Mouse (Mus musculus) embryo, embryonic 9.5 days (tissue): ENCODE data around the gene Nbeal2.

ENCODE experiments used
- DNase-seq: peaks from one replicate; pipeline ENCODE4 v3.0.0-alpha.2; 2017; ENCODE audit errors: extremely low spot score

The Nbeal2 gene

DNA sequence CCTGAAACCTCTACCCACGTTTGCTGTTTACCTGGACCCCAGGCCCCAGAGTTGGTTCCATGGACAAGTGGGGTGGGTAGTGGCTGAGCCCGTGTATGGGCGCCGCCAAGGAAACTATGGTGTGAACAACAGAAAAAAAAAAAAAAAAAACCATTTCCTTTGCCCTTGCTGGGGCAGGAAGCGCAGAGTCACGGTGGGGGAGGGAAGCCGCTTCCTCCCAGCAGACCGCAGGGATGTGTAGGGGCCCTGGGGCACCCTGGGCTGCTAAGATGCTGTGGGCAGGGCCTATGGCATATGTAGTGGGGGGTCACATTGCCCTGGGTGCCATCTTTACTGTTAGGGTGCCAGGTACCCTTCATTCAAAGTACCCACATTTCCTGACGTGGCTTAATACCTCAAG is 8.7 kb downstream of the Nbeal2 start:
- DNase-seq = no peak

DNA sequence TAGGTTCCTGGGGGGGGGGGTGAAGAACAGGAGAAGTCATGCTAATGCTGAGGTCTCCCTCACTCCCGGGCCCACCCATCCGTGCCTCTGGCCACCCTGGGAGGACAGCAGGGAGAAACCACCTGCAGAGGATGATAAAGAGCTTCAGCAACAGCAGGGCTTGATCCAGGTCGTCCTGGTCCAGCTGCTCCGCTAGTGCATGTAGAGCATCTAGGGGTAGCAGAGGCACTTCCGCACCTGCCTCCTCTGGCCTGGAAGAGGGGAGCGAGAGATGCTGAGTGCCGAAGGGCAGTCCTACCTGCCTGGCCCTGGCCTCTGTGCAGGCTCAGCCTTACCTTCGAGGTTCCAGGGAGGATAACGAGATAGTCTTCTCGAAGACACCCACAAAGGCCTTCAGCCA is 9.7 kb downstream of the Nbeal2 start:
- DNase-seq = no peak

DNA sequence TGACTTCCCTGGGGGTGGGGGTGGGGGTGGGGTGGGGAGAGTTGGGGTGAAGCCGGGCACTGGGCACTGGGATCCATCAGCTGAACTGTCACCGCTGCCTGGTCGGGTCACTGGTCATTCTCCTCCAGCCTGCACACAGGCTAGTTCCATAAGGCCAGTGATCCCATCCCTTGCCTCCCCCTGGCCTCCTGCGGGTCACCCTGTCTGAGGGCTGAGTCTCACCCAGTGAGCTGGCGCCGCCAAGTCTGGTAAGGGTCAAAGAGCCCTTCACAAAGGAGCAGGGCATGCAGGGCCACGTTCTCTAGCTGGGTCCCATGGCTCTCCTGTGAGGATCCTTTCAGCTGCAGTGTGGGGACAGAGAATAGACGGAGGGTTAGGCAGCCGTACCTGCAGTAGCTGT is 10.2 kb downstream of the Nbeal2 start:
- no peak for DNase-seq

DNA sequence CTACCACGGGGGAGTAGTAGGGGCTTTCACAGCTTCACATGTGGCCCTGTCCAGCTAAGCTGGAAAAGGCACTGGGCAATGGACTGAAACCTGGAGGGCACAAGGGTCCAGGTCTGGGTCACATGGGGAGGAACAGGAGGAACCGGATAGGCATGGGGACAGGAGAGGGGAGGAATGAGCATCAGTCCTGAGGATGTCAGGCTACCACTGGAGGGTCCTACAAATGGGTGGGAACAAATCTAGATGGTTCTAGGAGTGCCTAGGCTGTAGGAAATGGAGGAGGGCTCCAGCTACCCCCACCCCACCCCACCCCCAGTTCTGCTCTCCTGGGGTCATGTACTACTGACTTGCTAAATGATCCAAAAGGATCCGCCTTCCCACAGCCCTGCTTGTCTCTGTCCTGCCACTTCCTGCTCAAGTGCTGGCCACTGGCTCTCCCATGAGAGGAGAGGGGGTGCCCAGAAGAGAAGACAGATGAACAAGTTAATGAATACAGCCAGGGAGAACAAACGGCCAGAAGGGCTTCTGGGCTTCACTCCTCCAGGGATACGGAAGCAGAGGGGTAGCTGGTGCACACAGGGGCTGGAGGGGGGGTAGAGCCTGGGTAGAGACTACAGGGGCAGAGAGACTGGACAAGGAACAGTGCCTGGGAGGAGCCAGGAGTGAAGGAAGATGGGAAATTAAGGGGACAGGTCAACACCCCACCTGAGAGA is 11.0 kb downstream of the Nbeal2 start:
- DNase-seq = no peak

DNA sequence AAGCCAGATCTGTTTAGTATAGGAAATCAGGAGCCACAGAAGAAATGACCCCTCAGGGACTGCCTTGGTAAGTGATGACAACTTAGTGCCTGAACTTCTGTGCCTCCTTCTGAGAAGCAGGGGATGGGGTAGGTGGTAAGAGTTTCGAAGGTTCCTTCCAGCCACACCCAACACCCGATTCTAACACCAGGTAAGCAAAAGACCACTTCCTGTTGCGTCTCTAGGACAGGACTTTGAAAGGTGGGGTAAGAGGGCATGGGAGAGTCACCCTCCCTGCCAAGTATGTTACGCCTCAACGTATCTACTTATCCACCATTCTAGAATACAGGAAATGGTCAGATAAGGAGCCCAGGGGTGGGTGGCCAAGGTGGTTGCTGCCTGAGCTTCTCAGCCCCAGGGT is 13.0 kb downstream of the Nbeal2 start:
- no peak for DNase-seq

DNA sequence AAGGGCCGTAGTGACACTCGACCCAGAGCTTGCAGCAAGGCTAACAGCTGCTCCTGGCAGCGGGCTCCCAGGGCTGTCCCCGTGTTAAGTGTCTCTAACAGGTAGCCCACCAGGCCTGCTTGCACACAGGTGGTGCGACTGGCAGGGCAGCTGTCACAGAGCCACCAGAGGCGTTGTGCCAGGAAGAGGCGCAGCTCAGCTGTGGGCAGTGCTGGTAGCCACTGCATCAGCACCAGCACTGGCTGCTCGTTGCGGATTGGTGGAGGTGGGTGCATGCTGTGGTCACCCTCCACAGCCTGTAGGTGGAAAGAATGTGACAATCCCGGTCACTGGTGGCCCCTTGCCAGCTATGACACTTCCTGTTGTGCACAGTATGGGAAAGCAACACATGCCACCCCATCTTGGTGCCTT is 15.3 kb downstream of the Nbeal2 start:
- DNase-seq = no peak

DNA sequence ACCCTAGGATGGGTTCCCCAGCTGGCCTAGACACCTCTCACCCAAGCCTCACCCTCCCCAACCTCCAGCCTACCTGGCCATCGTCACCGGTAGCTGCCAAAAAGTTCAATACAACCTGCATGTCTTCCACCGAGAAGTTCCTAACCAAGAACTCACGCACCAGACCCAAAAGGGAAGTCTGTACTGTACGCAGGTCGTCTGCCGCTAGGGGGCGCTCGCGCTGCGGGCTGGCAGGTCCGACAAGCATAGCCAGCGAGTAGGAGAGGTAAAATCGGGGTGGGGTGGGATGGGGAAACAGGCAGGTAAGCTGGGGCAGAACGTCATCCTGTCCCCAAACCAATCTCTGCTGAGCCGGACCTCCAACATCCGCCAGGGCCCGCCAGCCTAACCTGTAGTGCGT is 18.7 kb downstream of the Nbeal2 start:
- peak; percentile 84 for DNase-seq

DNA sequence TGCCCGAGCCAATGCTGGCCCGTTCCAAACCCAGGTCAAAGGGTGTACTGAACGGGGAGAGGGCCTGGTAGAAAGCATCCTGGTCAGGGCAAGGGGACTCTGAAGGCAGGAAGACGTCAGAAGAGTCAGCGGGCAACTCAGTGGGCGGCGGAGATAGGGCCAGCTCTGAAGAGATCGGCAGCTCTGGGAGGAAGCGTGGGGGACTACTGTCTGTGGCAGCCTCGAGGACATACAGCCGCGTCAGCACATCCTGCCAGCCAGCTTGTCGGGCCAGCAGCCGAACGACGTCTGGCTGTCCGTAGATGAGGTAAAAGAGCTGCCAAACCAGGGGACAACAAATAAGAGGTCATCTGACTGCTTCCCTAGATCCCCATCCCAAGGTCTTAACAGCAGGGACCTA is 20.1 kb downstream of the Nbeal2 start:
- no peak for DNase-seq

DNA sequence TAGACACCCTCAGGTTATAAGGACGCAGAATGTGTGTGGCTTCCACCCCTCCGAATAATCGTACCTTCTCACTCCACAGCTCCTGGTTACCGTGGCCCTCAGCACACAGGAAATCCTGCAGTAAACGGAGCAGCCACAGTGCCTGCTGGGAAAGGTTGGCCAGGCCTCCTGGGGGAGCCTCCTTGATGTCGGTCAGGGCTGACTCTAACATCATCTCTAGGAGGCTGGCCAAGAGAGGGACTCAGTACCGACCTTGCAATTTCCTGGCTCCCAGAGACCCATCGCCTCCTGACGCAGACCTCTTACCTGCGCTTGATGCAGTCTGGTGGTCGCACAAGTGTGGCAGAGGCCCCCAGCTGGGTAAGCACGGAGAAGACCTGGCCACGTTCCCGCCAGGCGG is 21.3 kb downstream of the Nbeal2 start:
- DNase-seq = no peak

DNA sequence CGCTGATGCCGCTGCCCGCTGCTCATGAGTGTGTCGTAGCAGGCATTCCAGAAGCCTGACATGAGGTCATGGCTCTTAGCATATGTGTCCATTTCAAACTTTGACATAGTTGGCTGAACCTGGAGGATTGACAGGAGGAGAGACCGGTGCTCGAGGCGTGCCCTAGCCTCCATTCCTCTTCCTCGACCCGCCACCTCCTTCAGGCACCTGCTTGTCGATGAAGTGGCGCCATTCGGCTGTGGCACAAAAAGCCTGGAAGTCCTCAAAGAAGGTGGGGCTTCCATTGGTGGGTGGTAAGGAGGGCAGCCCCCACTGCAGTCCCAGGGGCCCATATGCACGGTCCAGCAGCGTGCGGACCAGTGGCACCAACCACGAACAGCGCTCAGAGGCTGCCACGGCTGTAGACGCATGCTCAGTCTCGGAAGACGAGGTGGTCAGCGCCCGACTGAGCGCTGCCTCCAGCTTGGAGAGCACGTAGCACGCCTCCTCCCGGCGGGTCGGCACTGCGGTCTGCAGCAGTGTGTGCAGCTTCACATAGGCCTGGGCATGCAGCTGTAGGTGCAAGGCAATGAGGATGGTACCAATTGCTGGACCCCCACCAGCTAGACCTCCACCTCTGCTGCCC is 22.2 kb downstream of the Nbeal2 start:
- peak; percentile 54 for DNase-seq

DNA sequence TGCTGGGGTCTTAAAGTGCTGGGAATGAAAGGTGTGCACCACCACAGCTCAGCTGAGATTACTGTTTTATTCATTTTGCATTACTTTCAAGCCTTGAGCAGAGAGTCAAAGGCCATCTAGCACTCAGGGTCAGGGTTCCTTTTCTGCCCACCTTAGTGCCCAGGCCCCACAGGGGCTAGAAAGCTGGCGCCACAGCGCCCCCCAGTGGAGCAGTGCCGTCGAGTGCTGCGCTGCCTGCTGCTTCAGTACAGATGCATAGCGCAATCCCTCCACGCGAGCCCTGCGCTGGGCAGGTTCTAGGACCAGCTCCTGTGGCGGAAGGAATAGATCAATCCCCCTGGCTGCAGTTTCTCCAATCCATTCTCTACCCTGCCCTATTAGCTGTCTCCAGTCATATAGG is 22.8 kb downstream of the Nbeal2 start:
- DNase-seq = peak; percentile 78

DNA sequence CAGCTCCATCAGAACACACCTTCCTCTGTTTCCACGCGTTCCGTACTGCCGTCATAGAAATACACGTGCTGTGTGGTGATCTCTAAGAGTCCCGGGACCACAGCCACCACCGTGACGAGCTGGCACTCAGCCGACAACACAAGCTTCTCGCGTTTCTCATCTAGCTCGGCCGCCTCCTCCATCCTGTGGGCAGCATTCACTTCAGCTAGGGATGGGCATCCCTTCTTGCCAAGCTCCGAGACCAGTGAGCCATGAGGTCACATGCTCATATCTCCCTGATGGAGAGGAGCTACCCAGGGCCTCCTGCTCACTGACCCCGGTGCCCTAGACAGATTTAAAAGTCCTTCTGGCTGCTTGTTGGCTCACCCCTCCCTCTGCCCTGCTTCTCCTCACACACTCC is 23.8 kb downstream of the Nbeal2 start:
- DNase-seq = no peak

DNA sequence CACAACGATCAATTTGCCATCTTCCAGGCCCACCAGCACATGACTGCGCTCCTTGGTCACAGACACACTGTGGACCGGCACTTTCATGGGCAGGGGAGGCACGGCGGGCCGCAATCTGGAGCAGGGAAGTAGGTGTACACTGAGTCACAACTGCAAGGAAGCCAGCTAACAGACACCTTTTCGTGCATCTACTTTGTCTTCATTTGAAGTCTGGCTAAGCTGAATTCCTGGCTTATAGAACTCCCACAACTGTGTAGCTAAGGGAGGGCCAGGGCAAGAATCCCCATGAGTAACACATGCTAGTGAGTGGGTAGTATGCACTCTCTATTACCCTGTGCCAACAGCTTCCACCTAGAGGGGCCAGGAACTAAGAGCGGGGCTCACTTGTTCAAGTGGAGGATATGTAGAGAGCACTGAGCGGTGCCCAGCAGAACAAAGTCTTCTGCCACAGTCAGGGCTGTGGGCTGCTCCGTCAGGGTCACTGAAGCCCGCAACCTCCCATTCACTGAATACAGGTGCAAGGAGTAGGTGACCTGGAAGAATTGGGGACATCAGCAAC is 28.5 kb downstream of the Nbeal2 start:
- no peak for DNase-seq

DNA sequence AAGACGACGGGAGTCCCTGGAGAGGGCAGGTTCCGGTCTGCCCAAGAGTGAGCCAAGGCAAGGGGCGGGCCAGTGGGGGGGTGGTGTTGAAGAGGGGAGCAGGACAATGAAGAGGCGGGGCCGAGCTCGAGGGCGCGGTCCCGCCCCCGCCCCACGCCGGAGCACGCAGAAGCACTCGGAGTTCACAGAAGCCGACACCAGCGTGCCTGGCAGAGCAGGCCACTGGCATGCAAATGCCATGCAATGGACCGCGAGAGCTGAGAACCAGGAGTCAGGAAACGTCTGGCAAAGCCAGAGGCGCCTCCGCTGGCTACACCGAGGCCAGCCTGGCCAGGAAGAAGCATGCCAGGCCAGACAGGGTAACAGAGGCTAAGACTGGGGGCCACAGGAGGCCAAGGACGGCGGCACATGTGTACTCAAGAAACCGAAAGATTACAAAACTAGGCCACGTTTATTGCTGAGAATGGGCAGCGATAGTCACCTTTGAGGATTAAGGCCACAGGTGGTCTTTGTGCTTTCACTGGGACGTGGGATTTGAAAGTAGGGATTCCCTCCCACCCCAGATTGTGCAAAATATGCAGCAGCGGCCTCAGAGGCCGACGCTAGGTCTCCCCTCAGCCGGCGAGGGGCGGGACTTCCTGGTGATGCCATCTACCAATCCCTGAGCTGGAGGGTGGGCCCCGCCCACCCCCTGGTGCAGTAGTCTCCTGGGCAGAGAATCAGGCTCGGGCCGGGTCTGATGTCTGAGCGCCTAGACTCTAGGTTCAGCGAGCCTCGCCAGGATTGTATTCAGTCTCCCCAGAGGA is 29.4 kb downstream of the Nbeal2 start, which contains the start of gene Nradd:
TSS of gene Nradd (minus strand) at position 92 of the 806 bp plus-strand sequence.
- peak; percentile 89 for DNase-seq

DNA sequence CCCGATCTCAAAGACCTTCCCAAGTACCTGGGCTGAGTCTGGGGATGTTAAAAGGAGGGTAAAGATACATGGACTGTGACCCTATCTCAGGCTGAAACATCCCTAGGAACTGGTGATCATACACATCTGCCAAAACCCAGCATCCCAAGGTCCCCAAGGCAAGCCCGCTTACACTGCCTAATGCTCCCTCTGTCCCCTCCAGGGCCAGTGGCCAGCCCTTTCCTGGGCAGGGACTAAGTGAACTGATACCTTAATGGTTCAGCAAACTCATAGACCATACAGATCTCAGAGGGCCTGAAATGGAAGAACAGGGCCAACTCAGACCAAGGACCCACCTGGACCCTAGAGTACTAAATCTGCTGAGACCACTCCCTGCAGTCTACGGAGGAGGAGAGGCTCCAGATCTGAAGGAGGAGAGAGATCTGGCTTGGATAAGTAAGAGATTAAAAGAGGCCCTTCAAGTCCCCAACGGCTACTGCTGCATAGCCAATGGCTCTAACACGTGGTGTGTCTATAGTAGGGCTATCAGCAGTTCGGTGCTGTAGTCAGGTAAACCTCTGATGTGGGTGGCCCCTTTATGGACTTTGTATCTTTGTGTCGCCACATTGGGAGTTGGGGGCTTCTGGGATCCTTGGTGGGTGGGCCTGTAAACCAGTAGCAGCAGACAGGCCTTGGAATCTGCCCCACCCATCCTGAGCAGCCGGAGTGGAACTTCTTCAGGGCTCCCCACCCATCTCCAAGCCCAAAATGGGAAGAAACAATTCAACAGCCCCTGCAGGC is 30.4 kb downstream of the Nbeal2 start:
- peak; percentile 32 for DNase-seq

DNA sequence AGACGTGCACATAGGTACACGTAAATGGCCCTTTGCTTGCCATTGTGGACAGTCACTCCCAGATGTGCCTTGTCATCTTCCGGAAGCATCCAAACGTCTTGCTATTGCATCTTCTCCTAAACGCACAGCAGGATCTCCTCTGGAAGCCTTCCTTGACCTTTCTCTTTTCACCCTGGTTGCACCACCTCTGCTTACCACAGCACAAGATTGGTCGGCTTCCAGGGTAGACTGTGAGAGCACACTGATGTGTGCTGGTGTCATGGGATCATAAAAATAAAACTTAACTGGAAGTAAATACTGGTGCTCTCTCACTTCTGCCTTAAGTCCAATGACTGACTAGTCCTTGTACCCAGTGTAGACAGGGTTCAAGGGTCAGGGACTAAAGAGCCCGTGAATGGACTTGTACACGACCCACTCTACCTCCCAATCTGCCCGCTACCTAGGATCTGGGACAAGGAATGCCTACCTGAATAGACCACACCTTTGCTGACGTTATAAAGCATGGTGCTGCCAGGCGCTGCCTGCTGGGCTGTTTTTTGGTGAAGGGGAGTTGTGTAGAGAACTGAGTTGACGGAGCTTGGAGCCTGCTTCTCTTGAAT is 31.2 kb downstream of the Nbeal2 start:
- DNase-seq = no peak

DNA sequence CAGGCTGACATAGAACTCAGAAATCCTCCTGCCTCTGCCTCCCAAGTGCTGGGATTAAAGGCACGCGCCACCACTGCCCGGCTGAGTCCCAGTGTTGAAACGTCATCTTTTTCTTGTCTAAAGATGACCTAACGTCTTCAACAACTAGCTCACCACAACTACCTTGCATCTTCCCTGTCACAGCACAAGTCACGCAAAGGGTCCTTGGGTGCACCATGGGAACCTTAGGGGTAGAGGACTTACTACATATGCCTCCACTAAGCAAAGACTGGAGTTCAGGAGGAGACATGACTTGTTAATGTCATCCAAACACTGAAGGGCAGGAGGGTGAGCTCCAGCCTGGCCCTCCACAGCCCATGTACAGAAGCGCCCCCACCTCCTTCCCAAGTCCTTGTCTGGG is 33.3 kb downstream of the Nbeal2 start:
- no peak for DNase-seq

DNA sequence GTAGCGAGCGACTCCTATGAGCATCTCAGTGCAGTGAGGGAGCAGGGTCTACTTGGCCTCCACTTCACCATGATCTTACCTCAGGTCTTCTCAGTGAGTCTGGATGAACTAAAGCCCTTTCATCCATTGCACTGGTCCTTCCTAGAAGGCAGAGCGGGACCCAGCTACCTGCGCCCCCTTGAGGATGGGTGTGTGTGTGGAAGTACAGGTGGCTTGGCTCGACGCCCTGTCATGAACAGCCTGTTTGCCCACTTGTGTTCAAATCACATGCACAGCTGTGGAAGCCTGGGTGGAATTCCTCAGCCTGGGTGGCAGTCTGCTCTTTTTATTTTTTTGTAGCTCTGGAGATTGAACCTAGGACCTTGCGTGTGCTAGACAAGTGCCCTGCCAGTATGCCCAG is 33.8 kb downstream of the Nbeal2 start:
- DNase-seq = no peak

DNA sequence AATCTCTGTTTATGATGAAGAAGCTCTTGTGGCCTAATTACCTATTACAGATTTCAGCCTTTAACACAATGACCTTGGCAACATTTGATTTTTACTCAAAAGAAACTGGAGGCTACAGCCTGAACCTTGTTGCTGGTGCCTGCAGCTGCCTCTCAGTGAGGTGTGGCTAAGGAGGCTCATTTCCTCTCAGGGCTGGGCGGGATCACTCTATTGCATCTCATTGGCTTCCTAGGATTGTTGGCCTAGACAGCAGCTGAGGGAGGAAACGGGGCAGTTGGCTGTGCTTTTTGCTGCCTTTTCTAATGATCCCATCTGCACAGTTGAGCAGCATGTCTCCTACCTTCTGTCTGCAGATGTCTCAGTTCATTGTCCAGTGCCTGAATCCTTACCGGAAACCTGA is 36.9 kb downstream of the Nbeal2 start:
- no peak for DNase-seq

DNA sequence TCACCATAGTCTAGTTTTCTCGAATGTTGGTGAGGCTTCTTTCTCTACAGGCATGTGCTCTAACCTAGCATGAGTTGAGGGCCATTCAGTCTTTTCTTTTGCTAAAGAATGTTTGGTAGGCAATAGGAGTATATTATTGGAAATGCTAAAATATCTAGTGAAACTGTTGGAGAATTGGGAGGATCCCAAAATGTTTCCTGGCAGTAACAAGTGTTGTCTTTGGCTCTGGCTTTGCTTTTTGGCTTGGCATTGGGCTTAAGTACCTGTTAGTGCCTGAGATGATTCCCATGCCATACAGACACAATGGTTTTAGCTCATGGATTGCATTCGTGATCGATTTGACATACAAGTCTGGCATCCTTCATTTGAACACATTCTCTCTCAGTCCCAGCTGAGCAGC is 42.5 kb downstream of the Nbeal2 start:
- DNase-seq = no peak

DNA sequence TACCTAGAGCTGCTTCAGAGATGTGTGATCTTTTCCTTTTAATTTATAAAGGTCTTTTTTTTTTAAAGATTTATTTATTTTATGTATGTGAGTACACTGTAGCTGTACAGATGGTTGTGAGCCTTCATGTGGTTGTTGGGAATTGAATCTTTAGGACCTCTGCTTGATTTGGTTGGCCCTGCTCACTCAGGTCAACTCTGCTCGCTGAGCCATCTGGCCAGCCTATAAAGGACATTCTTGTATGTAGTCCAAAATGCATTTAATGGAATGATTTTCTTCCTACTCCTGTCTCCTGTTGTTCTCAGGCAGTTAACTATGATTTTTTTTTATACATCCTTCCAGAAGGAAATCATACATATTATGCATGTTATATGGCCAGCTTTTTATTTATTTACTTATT is 70.4 kb downstream of the Nbeal2 start:
- DNase-seq = no peak
